Mouse (Mus musculus) layer of hippocampus, adult 11-12 months (tissue): ENCODE measurements around the gene Olfr1262.

Source experiments
- DNase-seq: peaks from one replicate; pipeline ENCODE4 v3.0.0; 2022; ENCODE audit warnings: low spot score

Olfr1262 gene

DNA sequence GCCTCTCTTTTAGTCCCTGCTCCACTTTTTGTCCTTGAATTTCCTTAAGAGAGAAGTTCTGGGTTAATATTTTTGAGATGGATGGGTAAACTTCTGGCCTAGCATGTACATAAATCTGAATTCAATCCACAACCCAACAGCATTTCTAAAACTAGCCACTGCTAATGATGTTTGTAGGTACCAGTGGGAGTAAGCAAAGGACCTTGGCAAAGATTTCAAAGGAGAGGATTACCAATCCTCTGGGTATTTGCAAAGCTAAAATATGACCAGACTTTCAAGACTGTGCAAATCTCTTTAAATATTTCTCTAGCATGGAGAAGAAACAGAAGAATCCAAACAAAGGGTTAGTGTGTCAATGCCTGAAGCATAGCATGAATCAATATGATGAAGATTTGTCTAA is at the start of gene Olfr1262:
Olfr1262 (plus strand) TSS at position 301 of the 400 bp plus-strand sequence.
- no peak for DNase-seq

DNA sequence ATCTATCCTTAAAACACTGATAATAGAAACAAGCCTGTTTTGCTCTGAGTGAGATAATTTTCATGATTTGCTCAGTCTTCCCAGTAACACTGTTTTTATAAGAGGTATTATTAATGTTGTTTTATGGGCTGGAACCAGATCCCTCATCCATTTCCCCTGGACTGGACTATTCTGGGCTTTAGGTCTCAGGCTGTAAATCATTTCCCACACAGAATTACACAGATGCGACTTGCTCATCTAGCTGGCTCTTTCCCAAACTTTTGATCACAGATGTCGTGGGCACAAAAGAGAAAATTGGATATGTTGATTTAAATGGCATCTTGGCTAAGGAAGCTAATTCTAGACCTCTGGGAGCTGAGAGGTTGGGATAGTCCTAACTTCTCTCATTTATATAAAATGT is 25.8 kb upstream of the Olfr1262 start, which contains the start of gene Olfr1260:
Olfr1260 (plus strand) TSS at position 157 of the 400 bp plus-strand sequence.
- DNase-seq, result peak; percentile 12

DNA sequence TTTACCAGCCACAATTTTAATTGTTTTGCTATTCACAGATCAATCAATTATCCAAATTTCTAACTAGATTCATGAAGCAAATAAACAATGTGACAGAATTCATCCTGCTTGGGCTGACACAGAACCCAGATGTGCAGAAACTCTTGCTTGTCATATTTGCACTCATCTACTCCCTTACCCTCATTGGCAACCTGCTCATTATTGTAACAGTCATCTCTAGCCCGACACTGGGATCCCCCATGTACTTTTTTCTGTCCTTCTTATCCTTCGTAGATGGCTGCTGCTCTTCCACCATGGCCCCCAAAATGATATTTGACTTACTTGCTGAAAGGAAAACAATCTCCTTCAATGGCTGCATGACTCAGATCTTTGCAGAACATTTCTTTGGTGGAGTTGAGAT is 22.2 kb upstream of the Olfr1262 start:
- DNase-seq, result no peak

DNA sequence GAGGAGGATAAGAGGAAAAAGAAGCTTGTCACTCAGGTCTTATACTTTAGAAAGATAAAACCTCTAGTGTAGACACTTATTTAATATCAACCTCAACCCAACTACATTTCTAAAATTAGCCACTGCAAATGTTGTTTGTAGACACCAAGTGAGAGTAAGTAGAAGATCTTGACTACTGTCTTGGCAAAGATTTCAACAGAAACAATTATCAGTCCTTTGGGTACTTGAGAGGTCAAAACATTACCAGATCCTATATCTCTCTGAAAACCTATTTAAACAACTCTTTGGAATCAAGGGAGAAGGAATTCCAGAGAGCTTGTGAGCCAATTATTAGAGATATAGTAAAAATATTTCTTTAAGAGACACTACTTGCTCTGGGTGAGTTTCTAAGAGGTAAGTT is 9.0 kb upstream of the Olfr1262 start, which contains the start of gene Olfr1261:
Olfr1261 (plus strand) TSS at position 301 of the 400 bp plus-strand sequence.
- no peak for DNase-seq

DNA sequence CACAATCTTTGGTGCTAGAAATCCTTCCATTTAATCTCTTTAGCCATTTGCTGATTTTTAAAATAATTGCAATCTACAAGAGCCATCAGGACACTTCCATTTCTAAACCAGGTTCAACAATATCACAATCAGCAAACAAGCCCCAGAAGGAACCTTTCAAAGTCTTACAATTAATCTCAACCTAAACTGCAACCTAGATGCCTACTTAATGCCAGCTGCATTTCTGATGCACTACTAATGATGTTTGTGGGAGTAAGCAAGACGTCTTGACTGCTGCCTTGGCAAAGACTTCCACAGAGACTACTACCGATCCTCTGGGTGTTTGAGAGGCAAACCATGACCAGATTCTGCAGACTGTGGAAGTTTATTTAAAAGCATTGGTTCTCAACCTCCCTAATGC is 11.9 kb downstream of the Olfr1262 start, which contains the start of gene Olfr1263:
Olfr1263 (plus strand) TSS at position 301 of the 400 bp plus-strand sequence.
- no peak for DNase-seq

DNA sequence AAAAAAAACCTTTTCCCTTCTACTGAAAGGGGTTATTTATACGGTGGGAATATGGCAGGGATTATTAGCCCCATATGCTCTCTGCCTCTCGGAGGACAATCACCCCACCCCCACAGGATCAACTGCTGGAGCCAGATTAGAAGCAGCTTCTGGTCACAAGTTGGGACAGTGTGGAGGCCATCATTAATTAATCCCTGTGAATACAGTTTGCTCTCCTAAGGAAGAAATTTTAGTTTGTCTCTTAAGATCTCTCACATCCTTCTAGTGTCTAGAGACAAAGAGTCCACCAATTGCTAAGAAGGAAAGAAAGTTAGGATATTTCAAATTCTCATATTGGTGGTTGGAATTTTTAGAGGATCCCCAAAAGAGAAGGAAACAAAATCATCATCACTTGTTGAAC is 25.5 kb downstream of the Olfr1262 start, which contains the start of gene Olfr1264:
Olfr1264 (minus strand) TSS at position 101 of the 400 bp plus-strand sequence.
- no peak for DNase-seq

DNA sequence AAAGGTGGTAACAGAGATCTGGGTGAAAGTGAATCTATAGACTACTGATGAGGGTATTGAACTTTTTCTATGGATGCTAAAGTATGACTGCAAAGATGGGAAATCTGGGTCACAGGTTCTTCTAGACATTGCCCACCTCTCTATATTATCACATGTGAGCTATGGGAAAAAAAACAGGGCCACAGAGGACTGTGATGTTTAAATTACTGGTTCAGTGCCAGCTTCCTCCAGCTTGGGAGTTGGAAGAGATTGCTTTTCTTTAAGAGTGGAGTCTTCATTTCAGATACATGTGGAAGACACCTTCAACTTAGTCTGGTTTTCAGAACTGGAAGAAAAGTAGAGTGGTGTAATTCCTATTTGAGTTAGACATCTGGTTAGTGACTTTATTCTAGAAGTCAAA is 35.1 kb downstream of the Olfr1262 start, which contains the start of gene Olfr1265:
Olfr1265 (plus strand) TSS at position 301 of the 400 bp plus-strand sequence.
- DNase-seq, result no peak
